Mouse (Mus musculus) liver, adult (tissue): ENCODE results near the gene Nudt3.

Experiments used
- GATA4 ChIP-seq: IDR thresholded peaks from 2 replicates; pipeline ENCODE4 v1.6.1; 2014; ENCODE audit warnings: mild to moderate bottlenecking, low read length; ENCODE audit not compliant: insufficient replicate concordance

Gene Nudt3

DNA sequence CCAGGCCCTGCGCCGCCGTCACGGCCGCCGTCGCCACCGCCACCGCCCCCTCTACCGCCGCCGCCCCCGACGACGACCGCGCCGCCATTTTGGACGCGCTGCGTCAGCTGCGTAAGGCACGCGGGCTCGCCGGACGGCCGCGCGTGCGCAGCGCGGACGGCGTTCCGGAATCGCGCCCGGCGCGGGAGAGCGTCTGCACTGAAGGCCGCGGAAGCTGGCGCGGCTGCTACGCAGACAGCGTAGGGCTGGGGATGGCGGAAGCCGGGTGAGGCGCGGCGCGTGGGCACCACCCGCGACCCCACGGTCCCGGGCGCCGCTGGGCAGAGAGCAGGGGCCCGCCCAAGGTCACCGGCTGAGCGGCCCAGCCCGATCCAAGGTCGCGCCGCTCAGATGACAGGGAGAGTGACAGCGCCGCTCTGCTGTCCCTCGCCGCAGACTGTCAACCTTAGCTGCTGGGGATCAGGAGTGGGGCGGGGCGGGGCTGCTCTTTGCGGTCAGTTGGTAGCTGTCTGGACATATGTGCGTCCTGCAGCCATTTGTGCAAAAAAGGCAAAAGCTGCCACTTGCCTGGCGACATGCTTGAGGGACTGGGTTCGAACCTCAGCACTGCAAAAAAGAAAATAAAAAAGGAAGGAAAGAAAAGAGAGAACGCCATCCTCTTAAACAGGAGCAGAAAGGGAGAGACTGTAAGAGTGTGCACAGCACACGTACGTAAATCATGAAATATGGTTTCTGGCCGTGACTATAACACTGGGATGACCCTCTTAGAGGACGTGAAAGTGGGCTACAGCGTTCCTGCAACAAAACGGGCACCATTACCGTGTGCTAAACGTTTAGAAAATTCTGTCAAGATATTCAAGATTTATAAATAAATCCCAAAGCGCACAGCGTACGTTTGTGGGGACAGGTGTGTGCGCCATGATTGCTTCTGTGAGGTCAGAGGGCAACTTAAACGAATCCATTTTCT lies at the start of gene Nudt3:
Gene Nudt3, minus strand, starts transcription at position 136 of the 967 bp plus-strand sequence.
- TF ChIP-seq GATA4, result no peak; the same call in 1 of the 2 replicates

DNA sequence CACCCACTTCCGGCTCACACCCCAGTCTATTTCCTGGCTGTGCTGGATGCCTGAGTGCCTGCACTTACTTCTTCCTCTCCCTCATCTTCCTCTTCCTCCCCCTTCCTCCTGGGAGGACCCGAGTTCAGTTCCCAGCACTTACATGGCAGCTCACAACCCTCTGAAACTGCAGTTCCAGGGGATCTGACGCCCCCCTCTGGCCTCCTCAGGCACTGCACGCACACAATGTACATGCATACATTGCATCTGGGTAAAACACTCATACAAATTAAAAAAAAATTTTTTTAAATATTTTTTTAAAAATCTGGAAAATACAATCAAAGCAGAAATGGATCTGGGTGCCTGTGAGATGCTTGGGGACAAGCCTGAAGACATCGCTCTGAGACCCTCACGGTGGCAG lies 48.4 kb upstream of the Nudt3 start:
- no peak for TF ChIP-seq GATA4

- no peak for TF ChIP-seq GATA4
These were observed 35.5 kb upstream of the Nudt3 start for GRCm38 (mm10) chr17:27658767-27659166.

- TF ChIP-seq GATA4, result no peak
These were observed 33.8 kb upstream of the Nudt3 start for GRCm38 (mm10) chr17:27657123-27657522.

DNA sequence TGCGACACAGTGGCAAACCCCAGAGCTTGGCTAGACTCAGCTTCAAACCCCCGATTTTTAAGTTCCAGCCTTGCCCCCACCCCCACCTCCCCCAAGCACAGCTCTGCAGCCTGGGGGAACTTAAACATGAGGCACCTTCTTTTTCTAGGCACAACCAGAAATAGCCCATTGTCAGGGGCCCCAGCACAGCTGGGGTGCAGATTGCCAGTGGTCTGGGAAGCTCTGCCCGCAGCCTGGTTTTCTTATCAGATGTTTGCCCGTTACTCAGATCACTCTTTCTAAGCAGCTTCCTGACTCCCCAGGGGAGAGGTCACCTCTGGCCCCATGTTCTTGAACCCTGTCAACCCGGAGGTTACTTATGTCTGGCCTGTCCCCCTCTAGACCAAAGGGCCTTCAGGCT lies 33.1 kb upstream of the Nudt3 start:
- no peak for TF ChIP-seq GATA4

DNA sequence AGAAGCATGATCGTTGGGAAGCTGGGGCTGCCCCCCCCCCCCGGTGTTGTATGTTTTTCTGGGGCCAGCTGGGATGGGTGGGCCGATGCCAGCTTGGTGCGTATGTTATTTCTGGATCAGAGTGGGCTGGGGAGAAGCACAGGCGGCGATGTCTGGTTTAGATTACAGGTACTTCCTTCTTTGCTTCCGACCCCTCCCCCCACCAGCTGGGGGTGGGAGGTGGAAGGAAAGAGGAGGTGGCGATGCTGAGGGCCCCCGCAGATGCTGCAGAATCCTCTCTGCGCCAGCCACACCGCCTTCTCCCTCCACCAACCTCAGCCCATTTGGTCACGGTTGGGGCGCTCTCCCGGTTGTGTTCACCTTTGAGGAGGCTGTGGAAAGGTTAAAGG lies 32.7 kb upstream of the Nudt3 start:
- TF ChIP-seq GATA4, result no peak

DNA sequence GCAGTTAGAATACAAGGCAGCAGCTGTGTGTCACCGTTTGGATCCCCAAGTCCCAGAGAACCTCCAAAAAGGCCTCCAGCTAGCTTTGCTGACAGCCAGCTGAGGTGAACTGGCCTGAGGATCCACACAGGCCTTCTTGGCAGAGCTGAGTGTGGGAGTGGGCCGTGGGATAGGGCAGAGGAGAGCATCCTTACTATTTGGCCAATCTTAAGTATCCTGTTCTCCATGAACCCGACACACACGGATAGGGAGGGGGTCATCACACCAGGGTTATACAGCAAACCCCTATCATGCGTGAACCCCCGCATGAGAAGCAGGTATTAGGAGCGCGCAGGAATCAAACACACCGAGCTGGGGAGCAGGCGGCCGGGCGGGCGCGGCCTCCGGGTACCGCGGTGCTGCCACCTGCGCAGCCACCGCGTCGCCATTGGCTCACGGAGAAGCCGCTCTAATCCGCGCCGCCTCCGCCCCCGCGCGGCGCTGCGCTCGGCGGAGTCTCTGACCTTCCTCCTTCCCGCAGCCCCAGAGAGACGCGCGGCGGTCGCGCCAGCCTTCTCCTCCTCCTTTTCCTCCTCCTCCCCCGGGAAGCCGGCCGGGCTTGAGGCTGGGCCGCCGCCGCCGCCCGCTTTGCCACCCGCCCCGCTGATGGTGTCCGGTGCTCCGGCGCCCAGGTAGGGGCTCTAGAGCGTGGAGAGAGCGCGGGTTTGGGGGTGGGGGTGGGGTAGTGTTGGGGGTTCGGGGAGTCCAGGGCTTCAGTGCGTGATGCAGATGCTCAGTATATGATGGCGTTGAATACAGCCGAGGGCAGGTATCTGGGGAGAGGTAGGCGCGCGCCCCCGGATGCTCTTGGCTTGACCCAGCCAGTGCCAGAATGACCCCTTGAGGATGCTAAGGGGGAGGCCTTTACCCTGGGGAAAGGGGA lies 32.1 kb upstream of the Nudt3 start, which contains the start of gene Pacsin1:
Gene Pacsin1, plus strand, starts transcription at position 421 of the 922 bp plus-strand sequence.
- no peak for TF ChIP-seq GATA4

DNA sequence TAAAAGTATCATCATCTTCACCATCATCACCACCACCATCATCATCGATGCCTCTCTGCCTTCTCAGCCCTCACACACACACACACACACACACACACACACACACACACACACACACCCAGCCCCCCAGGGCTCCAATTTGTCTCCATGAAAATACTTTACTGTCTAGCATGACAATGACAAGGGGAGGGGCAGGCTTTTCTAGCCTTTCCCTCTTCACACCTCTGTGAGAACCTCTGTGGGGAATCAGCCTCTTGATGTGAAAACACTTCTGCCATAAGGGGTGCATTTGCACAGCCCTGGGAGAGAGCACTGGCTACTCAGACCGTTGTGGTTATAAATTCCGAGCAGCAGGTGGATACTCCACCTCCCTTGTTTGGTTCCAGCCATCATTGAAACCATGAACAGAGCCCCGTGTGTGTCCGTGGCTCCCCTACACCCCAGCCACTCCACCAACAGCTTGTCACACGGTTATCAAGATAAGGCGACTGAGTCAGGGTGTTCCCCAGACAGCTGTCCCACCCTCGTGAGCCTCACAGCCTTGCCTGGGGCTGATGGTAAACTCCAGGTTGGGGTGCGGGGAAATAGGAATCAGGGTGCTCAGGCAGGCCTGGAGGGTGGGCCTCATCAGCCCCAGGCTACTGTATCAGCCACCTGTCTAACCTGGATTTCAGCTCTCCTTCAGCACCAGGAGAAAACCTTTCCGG lies 30.1 kb upstream of the Nudt3 start:
- no peak for TF ChIP-seq GATA4

GRCm38 (mm10) chr17:27652046-27652790 lies 28.9 kb upstream of the Nudt3 start:
- no peak for TF ChIP-seq GATA4

DNA sequence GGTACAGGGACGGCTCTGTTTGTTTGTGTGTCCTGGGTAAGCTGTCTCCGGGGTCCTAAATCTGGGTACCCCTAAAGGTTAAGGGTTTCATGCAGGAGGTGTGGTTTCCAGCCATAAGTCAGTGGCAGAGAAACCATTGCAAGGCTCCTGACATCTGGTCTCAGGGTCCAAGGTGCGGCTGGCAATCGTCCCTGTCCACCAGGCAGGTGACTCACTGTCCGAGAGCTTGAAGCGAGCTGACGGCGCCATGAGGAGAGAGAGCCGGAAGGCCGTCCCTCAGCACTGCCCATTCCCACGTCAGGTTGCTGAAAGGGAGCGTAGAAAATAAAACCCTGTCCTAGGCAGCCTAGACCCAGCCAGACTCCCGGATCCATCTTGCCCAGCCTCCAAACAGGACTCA lies 27.3 kb upstream of the Nudt3 start:
- no peak for TF ChIP-seq GATA4

GRCm38 (mm10) chr17:27650160-27650559 lies 26.9 kb upstream of the Nudt3 start:
- no peak for TF ChIP-seq GATA4

DNA sequence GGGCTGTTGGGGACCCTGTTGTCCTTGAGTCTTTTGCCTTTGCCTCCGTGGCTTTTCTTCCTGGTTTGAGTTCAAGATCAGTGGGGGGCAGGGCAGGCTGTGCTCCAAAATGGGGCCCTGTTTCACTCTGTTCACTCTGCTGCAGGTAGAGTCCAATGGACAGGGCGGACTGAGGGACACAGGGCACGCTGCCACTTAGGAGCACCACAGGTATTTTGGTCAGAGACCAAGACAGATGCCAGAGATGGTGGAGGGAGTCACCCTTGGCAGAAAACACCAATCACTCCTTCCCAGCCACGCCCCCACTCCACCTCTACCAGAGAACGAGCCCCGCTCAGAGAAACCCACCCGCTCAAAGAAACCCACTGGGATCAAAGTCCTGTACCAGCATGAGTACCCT lies 22.5 kb upstream of the Nudt3 start:
- no peak for TF ChIP-seq GATA4

GRCm38 (mm10) chr17:27644572-27644971 lies 21.3 kb upstream of the Nudt3 start:
- TF ChIP-seq GATA4, result no peak

GRCm38 (mm10) chr17:27643756-27644155 lies 20.5 kb upstream of the Nudt3 start:
- no peak for TF ChIP-seq GATA4
